Mouse (Mus musculus): ENCODE data around the gene Cdyl.
A peak's percentile ranks its signal among the peaks of the same experiment; 100 is the strongest.

The Cdyl gene

GRCm38 (mm10) chr13:35659406-35659985 lies at the start of gene Cdyl:
Cdyl (plus strand) TSS chr13:35659833.
- no peak for DNase-seq

- no peak for DNase-seq
Observed at GRCm38 (mm10) chr13:35610718-35611117, 48.9 kb upstream of the Cdyl start.

- no peak for DNase-seq
Observed at GRCm38 (mm10) chr13:35612506-35612905, 47.1 kb upstream of the Cdyl start.

GRCm38 (mm10) chr13:35614832-35615479 lies 44.7 kb upstream of the Cdyl start:
- DNase-seq, result no peak

- no peak for DNase-seq
Observed at GRCm38 (mm10) chr13:35616524-35617099, 43.0 kb upstream of the Cdyl start.

GRCm38 (mm10) chr13:35619356-35619755 lies 40.3 kb upstream of the Cdyl start:
- DNase-seq, result no peak

- DNase-seq, result no peak
Observed at GRCm38 (mm10) chr13:35620756-35621155, 38.9 kb upstream of the Cdyl start.

- DNase-seq, result no peak
Observed at GRCm38 (mm10) chr13:35624831-35625230, 34.8 kb upstream of the Cdyl start.

GRCm38 (mm10) chr13:35625556-35625955 lies 34.1 kb upstream of the Cdyl start:
- DNase-seq, result no peak

GRCm38 (mm10) chr13:35627319-35627718 lies 32.3 kb upstream of the Cdyl start:
- no peak for DNase-seq

- DNase-seq, result no peak
Observed at GRCm38 (mm10) chr13:35647132-35647823, 12.4 kb upstream of the Cdyl start.

GRCm38 (mm10) chr13:35650284-35650872 lies 9.3 kb upstream of the Cdyl start:
- no peak for DNase-seq

GRCm38 (mm10) chr13:35652851-35653250 lies 6.8 kb upstream of the Cdyl start:
- DNase-seq, result peak; percentile 32

- no peak for DNase-seq
Observed at GRCm38 (mm10) chr13:35656853-35657252, 2.8 kb upstream of the Cdyl start.

GRCm38 (mm10) chr13:35665456-35665855 lies 5.8 kb downstream of the Cdyl start:
- DNase-seq, result no peak

GRCm38 (mm10) chr13:35669910-35670469 lies 10.4 kb downstream of the Cdyl start:
- DNase-seq, result no peak

- no peak for DNase-seq
Observed at GRCm38 (mm10) chr13:35670875-35671274, 11.2 kb downstream of the Cdyl start.

- no peak for DNase-seq
Observed at GRCm38 (mm10) chr13:35676921-35677320, 17.3 kb downstream of the Cdyl start.

- DNase-seq, result no peak
Observed at GRCm38 (mm10) chr13:35677433-35678051, 17.9 kb downstream of the Cdyl start.

- DNase-seq, result no peak
Observed at GRCm38 (mm10) chr13:35678691-35679090, 19.1 kb downstream of the Cdyl start.

GRCm38 (mm10) chr13:35681361-35681760 lies 21.7 kb downstream of the Cdyl start:
- no peak for DNase-seq

- DNase-seq, result no peak
Observed at GRCm38 (mm10) chr13:35686273-35686672, 26.6 kb downstream of the Cdyl start.

- no peak for DNase-seq
Observed at GRCm38 (mm10) chr13:35689560-35689959, 29.9 kb downstream of the Cdyl start.

Data from cerebellum, adult 11-12 months (tissue).